Mouse (Mus musculus): ENCODE measurements around the gene Agbl3.

Gene Agbl3

GRCm38 (mm10) chr6:34875268-34875761 is 95.1 kb downstream of the Agbl3 start:
- no peak for DNase-seq

GRCm38 (mm10) chr6:34875966-34876834 is 96.0 kb downstream of the Agbl3 start:
- no peak for DNase-seq

DNA sequence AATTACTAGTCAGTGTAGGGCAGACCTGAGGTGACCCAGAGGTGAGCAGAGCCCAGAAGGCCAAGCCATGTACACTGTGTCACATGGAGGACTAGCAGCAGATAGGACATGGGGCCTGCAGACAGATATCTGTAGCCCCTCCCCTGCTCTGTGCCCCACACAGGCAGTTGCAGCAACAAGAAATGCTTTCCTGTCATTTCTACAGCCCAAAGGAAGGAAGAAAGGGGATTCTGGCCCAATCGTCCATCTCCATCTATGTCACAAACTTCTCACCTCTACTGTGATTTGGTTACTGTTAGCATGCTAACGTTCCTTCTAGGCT is 96.6 kb downstream of the Agbl3 start:
- no peak for DNase-seq

DNA sequence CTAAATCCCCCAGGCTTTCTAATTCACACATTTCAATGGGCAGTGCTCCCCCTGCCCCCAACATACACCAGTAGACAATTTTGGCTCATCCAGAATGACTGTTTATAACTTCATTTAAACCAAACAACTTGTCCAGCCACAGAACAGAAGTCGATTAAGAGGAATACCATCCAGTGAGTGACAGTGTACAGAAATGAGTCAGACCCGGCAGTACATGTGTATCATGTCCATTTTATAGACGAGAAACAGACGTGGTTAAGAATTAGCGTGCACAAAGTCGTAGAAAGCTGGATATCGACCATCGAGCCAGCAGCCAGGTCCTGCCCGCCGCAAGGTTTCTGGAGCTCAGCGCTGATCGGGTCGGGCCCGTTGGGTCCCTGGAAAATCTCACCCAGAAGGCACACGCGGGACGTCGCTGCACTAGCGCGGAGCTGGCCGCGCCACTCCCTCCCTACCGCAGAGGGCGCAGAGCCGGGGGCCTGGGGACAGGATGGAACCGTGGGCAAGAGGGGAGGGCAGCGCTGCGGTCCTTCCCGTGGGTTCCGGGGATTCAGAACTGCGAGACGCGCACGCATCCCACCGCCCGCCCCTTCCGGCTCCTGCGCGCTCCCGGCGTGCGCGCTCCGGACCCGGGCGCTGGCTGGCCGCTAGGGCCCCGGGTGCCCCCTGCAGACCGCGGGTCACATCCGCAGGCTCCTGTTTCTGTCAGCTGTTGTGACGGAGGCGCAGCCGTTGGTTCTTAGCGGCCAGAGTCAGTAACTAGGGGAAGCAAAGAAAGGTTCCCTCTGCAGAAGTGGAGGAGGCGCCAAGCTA is 97.5 kb downstream of the Agbl3 start, which contains the start of gene Cyren:
Gene Cyren, minus strand, starts transcription at position 552 of the 813 bp plus-strand sequence.
- DNase-seq: peak; percentile 88

GRCm38 (mm10) chr6:34879101-34879740 is 99.0 kb downstream of the Agbl3 start:
- no peak for DNase-seq

DNA sequence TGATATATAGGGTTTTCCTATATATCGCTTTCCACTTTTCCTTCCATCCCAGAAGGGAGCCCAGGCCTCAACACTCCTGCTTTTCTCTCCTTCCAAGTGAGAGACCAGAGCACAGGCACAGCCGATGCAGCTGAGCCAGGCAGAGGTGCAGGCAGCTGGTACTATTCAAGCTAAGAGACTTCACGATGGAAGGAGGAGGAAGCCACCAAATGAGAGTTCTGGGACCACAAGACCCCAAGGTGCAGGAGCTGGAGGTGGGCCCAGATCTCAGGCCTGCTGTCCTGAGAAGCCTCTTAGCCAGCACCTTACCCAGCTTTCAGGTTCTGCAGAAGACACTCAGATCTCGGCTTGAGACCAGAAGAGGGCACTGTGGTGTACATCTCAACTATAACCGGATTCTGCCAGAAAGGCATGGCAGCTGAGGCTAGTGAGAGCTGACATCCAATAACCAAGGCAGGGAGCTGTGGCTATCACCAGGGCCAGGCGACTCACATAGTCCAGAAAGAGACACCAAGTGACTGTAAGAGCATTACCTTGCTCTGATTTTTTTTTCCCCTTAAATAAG is 99.8 kb downstream of the Agbl3 start:
- DNase-seq: peak; percentile 32

- DNase-seq: no peak
Observed at GRCm38 (mm10) chr6:34884724-34885123, 104.5 kb downstream of the Agbl3 start.

DNA sequence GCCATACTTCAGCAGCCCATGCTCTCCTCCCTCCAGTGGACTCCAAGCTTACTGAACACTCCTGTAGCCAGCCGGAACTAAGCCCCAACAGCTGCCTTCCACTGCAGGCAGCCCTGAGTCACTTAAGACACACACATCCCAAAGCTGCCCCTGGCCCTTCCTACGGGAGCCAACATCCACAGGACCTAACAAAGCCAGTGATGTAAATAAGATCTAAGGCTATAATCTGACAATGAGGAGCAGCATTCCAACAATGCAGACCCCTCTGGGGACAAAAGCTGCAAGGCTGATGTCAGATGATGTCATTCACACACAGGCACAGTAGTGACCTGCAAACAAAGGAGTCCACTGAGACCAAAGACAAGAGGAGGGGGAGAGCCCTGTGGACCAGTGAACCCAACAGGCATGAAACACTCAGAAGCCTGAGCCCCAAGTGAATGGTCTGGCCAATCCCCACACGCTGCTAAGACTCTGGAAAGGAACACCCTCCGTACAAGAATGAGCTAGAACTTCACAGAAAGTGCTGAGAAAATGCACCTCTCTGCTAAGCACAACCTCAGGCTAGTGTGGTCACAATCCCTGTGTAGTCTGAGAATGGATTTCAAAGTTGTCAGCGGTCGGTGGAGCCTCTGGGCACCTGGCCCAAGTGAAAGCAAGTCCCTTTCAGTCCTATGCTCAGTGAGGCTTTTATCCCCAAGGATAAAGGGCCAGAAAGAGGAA is 107.1 kb downstream of the Agbl3 start:
- DNase-seq: no peak

GRCm38 (mm10) chr6:34889185-34889584 is 109.0 kb downstream of the Agbl3 start:
- no peak for DNase-seq

DNA sequence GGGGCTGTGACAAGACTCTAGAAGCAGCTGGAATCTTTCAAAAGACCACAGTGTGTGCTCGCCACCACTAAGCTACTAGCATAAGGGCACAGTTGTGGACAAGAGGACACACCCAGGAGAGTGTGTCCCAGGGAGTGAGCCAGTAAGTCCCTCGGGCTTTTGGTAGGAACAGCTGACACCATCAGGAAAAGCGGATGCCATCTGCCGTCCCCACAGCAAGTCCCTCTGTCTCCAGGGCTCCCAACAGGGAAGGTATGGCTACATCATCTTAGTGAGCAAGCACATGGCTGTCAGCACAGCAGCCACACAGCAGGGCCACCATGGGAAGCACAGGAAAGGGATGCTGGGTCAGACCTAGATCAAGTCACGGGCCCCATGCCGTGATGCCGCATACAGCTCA is 115.3 kb downstream of the Agbl3 start:
- DNase-seq: no peak

- DNase-seq: no peak
Observed at GRCm38 (mm10) chr6:34896168-34896780, 116.0 kb downstream of the Agbl3 start.

DNA sequence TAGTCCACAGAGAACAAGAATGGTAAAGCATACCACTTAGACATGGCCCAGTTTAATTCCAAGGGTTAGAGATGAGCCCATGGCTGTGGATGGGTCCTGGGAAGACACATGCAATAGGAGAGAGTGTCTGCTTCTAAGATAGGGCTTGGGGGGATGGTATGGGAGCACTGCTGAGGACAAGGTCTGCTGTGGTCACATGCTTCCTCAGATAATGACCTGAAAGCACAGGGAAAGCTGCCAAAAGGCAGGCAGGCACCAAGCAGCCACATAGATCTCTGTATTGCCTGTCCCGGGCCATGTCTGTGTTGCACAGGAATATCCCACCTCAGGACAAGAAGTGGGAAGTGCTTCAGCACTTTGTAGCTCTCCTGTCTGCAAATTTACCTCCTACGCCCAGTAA is 118.9 kb downstream of the Agbl3 start:
- no peak for DNase-seq

DNA sequence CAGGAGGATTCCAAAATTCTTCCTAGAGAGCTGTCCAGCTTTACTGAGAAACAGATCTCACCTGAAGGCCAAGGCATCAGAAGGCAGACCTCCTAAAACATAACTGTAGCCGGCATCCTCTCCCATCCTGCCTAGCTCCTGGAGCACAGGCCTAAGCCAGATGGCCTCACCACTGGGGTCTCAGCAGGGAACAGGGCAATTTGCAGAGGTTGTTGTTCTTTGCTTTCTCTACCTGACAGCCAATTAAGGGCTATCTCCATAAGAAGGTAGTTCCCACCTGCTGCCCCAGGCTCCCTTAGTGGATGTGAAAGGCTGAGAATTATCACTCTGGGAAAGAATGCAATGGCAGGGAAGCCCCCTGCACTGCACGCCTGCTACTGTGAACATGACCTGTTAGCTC is 120.8 kb downstream of the Agbl3 start:
- no peak for DNase-seq

DNA sequence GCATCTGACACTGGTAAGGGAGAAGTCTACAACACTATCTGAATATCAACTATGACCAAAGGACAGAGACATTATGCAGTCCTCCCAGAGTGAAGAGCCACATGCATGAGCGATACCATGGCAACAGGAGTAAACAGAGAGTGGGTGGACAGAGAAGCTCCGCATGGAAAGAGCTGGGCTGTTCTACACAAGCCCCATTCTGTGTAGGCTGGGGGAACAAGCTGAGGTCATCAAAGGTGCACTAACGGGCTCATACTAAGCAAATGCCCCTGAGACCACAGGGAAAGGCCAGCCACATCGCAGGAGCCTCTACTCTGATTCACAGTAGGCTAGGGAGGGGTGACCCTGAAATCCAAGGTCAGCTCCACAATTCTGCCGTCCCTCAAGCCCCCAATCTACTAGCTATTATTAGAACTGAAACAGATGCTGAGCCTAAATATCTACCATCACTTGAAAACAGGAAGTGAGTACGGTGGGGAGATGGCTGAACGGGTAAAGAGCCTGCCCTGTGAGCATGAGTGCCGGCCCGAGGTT is 121.7 kb downstream of the Agbl3 start:
- DNase-seq: no peak

- no peak for DNase-seq
Observed at GRCm38 (mm10) chr6:34902578-34902977, 122.3 kb downstream of the Agbl3 start.

DNA sequence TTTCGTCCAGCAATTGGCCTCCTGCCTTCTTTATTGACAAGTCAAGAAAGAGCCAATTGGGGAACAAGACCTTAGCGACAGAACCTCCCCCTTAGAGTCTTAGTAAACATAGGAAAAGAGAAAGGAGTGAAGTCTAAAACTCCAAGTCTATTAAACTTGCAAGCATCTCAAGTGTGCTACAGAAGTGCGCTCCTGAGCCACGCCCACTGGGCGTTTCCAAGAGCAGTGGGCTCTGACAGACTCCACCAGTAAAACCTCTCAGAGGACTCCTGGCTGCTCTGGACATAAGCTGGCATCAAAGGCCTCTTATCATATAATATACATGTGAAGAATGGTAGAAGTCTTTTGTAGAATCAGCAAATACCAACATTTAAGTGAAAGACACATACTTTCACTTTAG is 123.2 kb downstream of the Agbl3 start:
- no peak for DNase-seq

DNA sequence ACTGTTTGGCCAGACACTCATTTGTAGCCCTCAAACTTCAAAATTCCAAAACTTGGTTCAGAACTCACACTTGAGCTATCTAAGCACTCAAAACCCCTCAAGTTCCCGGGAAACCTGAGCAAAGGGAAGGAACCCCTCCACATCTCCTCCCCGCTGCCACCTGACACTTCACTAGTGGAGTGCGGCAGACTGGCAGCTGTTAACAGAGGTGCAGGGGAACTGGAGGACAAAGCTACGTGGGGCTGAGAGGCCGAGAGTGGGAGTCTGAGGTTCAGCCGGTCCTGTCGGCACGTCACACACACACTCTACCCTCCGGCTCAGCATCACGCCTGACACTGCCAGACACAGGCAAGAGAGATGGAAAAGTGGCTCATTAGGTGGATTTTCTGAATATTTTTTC is 123.6 kb downstream of the Agbl3 start:
- no peak for DNase-seq

GRCm38 (mm10) chr6:34904361-34904760 is 124.1 kb downstream of the Agbl3 start:
- DNase-seq: no peak

DNA sequence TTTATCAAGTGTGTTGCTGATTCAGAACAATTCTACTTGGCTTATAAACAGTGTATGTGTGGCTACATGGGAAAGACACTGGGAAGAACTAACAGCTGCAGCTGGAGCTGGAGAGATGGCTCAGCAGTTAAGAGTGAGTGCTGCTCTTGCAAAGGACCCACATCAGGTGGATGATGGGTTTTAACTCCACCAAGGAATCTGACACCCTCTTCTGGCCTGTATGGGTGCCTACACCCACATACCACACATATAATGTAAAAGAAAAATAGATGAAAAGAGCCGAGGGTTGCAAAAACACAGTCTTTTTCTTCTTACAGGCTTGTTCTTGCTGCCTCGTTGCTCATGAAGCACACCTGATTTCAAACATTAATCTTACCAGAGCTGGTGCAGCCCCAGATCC is 125.9 kb downstream of the Agbl3 start:
- no peak for DNase-seq

- DNase-seq: no peak
Observed at GRCm38 (mm10) chr6:34906661-34907060, 126.4 kb downstream of the Agbl3 start.

- DNase-seq: no peak
Observed at GRCm38 (mm10) chr6:34907121-34907614, 126.9 kb downstream of the Agbl3 start.

Measured in right cerebral cortex, postnatal 4 days (tissue).